Mouse (Mus musculus) adrenal gland, postnatal 25 days (tissue): ENCODE results near the gene Birc2. TPM values are rescaled to one million over a fixed set of nuclear protein-coding genes. Genes with fewer than 3 reads are reported as not detected.
"Not testable (repeated sequence)": the region's sequence is repeated elsewhere in the genome, so short reads cannot be mapped to it uniquely, and the experiment has no call there.

ENCODE experiments used
- DNase-seq: peaks from one replicate; pipeline ENCODE4 v3.0.0; 2021; ENCODE audit warnings: mixed read lengths
- long read RNA-seq: library from polyadenylated mRNA; stranded (forward); transcript quantifications from one replicate; pipeline ENCODE4 v2.0.0, GENCODE M21; 2021
- total RNA-seq: library from RNA; stranded (reverse); gene quantifications from 2 replicates; pipeline ENCODE4 v1.2.3, GENCODE M21; 2021

Gene Birc2
- 59.7 and 72.9 TPM in 2 replicates for total RNA-seq
- long read RNA-seq, transcript Birc2-204 (8 exons, 3,331 nt): major isoform, 36 of 76 reads
- long read RNA-seq, transcript Birc2-202 (7 exons, 3,130 nt): minor isoform, 18 of 76 reads
- long read RNA-seq, partial matches to known transcripts: 2 of 76 reads
- long read RNA-seq, other reads (novel, unspliced or antisense): 19 of 76 reads

DNA sequence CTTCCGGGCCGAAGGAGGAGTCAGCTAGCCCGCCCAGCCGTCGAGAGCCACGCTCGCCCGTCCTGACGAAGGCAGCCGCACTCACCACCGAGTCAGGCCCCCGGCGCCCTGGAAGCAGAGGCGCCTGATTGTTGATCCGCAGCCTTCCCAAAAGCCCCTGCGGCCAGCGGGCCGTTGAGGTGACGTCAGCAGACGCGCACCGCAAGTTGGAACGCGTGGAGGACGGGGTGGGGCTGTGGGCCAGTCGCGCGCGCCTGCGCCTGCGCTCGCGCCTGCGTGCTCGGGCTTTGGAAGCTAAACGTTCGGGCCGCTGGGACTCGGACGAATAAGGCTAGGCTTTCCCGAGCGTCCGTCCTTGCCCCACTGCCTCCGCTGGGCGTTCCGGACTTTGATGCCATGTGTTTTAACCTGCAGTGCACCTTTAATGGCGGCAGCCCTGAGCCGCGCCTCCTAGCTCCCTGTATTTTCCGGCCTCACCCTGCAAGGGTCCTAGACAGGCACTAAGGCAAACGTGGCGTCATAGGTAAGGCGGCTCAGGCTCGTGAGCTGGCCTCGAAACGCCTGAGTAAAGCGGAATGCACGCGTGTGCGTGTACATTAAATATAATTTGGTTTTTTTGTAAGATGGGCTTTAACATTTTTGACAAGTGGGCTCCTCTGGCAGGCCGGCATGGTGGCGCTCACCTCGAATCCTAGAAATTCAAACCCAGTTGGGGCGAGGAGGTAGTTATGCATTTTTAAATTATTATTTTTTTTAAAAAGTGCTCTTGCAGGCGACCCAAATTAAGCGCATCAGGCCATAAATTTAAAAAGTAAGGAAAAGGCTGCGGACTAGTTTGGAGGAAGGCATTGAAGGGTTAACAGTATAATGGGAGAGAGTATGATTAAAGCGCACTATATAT is at the start of gene Birc2:
Gene Birc2 (minus strand): TSS at position 160 of the 901 bp plus-strand sequence.
- peak; percentile 95 for DNase-seq

DNA sequence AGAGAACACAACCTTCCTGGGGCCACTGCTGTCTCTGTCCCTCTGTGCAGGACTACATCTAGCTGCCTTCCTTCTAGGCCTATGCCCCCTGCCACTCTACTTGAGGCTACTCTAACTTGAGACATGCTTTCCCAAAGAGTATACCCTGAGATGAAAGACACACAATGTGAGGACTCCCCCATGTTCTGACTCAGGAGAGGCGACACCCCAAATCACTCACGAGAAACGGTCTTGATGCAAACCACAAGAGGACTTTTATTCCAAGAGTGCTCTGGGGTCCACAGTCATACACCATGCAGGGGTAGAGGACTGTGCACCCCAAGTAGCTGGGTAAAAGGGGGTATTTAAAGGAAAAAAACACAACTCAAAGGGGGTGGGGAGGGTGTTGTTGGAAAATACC is 47.5 kb upstream of the Birc2 start:
- DNase-seq: no peak

DNA sequence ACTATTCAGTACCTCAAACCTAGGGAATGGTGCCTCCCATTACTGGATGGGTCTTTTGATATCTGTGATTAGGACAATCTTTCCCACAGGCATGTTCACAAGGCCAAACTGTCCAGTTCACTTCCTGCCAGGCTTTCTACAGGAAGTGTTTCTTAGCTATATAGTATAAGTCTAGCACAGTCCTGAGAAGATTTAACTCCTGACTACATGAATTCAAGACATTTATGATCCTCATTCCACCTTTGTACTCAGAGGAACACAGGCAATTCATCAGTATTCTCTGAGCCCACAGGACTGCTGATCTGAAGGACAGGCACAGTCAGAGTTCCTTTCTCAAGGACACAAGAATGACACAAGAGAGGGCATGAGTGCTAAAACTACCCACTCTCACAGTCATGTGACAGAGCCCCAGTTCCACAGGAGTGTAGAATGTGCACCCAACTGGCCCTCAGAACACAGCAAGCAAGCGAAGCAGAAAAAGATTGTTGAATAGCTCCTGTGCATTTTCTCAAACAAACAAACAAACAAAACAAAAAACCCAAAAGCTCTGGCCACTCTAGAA is 45.5 kb upstream of the Birc2 start:
- no peak for DNase-seq

DNA sequence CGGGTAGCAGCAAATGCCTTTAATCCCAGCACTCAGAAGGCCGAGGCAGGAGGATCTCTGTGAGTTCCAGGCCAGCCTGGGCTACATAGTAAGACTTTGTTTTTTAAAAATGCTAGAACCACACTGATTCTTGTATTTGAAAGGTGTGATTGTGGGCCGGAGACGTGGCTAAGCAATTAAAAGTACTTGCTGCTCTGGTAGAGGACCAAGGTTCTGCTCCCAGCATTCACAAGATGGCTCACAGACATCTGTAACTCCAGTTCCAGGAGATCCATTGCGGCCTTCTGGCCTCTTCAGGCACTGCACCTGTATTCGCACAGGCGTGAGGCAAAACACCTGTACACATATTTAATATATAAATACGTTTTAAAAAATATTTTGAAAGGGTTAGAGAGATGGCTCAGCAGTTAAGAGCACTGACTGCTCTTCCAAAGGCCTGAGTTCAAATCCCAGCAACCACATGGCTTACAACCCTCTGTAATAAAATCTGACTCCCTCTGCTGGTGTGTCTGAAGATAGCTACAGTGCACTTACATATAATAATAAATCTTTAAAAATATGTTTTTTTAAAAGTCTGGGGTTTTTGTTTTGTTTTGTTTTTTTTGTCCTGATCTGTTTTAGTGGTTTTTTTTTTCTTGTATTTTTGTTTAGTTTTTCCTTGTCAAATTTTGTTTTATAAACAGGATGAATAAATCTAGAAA is 36.8 kb upstream of the Birc2 start:
- DNase-seq: no peak

DNA sequence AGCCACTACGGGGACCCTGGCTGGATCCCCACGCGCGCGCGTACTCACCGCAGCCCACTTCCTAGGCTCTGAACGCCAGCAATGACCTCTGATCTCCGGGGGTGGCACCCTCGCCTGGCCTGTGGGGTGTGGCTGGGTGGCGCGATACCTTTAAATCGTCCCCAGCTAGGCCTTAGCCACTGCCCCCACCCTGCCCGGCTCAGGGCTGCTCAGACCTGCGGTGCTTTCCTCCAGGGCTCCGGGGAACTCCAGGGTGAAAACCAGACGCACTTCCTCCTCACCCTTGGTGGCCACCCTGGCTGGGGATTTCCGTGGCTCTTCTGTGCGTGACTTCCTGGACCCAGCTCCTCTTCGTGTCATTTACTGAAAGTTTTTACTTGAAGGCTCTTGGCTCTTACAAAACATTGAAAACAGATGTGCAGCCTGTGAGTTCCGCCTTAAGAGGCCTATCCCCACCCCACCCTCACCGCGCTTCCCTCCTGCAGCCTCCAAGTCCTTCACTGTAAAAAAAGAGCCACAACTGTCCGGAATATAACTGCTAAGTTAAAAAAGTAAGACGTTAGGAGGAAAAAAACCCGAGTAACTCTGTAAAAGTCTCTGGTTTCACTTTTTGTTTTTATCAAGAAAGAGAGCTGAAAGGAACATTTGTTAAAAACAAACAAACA is 36.0 kb upstream of the Birc2 start, which contains the start of gene Birc3:
Gene Birc3 (minus strand): TSS at position 412 of the 665 bp plus-strand sequence.
- DNase-seq: peak; percentile 73

DNA sequence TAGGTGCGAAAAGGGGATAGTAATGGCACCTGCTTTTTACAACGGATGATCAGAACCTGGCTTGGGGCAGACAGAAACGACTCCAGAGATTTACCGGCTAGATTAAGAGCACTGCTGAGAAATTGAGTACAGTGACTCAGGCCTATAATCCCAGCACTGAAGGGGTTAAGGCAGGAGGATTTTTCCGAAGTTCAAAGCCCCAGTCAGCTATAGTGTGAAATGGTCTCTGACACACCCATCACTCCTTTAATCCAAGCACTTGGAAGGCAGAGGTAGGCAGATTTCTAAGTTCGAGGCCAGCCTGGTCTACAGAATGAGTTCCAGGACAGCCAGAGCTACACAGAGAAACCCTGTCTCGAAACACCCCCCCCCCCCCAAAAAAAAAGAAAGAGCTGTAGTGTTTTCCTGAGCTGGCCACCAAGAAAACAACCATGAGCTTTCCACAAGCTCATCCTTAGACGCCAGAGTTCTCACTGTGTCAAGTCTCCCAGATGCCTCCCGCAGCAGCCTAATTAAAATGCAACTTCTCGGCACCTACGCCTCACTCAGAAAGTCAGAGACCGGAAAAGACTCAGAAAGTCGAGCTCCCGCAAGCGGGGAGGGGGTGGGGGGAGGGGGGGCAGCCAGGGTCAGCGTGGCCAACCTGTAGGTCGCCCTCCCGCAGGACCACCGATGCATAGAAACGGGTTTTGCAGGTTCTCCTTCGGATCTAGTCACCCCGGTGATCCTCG is 35.3 kb upstream of the Birc2 start:
- DNase-seq: no peak

DNA sequence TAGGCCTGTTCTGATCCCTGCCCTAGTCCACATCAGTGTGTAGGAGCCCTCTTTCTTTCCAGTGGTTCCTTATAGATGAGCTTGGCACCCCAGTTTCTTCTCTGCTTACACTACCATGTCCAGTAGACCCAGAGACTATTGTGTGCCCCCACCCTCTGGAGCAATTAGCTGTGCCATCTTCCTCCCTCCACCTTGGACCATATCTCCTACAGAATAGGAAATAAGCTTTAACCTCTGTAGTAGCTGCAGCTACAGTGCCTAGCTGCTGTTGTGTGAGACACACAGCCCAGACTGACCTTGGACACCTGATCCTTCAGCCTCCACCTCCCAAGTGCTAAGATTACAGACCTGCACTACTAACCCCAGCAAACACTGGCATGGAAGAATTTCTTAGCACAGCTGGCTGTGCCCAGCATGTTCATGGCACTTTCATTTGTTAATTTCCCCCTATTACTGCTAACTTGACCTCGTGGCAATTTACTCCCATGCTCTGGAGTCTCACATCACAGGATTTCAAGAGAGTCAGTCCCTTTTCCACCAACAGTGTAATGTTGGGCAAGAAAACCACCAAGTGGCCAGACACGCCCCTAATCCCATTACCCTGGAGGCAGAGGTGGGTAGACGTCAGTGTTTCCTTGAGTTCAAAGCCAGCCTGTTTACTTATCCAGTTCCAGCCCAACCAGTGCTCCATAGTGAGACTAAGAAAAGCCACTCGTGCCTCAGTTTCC is 34.6 kb upstream of the Birc2 start:
- no peak for DNase-seq

DNA sequence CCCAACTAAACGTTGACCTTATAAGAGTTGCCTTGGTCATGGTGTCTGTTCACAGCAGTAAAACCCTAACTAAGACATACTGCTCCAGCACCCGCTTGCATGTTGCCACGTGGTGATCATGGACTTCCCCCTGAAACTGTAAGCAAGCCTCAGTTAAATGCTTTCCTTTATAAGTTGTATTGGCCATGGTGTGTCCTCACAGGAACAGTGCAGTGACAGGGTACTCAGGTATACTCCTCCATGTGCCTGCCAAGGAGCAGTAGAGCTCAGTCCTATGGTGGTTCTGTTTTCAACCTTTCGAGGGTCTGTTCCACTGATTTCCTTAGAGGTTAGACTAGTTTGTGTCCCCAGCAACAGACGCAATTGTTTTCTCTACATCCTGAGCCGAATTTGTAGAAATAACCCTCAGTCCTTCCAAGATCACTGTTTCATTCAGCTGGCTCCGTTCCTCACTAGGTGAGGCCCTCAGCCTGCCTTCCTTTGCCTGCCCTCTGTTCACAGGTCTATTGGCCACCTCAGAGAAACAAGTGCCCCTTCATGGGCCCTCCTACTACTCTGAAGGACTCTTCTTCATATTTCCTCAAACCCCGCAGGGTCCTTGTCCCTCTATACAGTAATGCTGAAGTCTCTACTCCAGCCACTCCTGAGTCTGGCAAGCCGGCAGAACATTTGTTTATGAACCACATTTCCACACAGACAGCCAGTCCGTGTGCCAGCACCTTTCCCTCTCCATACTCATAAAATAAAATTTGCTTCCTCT is 33.9 kb upstream of the Birc2 start:
- no peak for DNase-seq

DNA sequence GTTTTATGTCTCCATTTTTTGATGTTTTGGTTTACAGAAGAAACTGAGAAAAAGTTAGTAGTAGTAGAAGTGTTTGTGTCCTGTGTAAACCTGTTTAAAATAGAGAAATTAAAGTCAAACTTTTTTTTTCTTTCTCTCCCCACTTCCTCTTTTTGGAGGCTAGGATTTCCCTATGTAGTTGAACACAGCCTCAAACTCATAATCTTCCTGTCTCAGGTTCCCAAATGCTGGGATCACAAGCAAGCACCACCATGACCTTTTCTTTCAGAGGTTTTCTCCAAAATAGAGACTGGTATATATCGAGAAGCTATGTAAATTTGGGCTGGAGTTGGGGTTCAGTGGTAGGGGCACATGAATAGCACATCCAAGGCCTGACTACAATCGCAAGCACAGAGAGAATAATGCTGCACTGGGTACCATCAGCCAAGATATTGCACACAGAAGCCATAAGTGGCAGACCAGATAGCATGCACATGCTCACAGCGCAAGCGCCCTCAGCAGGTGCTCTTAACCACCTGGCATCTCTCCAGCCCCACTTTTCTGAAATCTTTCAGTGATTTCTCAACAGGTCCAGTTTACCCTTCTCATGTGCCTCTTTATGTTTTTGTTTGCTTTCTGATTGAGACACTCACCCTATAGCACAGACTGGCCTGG is 32.1 kb upstream of the Birc2 start:
- no peak for DNase-seq

DNA sequence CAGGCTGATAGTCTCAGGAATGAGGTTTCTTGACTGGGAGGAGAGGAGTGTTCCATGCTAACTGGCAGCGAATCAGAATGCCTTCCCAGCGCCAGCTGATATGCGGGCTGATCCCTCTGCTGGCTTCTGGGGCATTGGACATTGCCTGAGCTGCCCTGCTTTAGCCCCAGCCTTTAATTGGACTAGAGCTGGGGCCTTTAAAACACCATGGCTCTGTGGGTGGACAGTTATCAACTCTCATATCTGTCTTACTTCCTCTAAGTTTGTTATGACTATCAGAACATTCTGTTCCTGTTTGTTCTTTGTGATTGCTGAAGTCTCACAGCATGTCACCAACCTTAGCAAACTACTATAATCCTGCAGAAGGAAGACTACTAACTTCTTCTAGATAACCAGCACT is 31.1 kb upstream of the Birc2 start:
- no peak for DNase-seq

DNA sequence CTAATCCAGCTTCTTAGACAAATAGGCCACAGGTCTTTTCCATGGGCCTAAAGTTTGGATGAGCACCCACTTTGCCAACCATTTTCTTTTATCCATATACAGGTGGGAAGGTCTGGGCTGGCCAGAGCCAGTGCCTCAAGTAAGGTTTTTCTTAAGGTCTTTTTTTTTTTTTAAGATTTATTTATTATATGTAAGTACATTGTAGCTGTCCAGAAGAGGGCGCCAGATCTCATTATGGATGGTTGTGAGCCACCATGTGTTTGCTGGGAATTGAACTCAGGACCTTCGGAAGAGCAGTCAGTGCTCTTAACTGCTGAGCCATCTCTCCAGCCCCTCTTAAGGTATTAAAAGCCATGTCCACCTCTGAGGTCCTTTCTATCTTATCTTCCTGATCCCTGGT is 30.1 kb upstream of the Birc2 start:
- DNase-seq: not testable (repeated sequence)

DNA sequence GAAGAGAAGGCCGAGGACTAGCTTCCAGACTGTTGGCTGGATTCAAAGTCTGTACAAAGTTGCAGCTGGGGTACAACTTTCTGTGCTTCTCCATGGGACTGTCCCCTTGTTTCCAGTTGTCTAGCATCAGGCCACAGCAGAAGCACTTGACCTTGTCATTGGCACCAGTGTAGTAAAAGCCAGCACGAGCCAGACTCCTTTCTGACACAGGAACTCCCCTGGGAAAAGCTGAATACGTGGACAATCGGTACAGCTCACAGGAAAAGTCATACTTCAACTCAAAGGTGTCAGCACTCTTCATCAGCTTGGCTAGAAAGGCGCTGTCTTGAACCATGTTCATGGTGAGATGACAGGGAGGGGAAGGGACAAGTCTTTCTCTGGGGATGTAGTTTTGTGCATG is 24.1 kb upstream of the Birc2 start:
- DNase-seq: no peak

DNA sequence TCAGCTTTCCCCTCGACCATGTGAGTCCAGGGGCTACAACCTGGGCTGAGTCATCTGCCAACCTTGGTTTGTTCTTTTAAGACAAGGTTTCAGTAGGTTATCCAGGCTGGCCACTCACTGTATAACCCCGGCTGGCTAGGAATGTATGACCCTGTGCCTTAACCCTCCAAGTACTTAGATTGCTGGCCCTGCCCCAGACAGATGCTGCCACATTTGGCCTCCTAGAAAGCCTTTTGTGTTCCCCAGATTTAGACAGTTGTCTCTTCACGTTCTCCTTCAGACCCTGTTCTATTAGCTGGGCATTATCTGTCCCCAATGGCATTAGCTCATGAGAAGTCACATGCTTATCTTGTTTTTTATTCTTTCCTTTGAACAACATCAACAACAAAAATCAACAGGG is 19.0 kb upstream of the Birc2 start:
- no peak for DNase-seq

DNA sequence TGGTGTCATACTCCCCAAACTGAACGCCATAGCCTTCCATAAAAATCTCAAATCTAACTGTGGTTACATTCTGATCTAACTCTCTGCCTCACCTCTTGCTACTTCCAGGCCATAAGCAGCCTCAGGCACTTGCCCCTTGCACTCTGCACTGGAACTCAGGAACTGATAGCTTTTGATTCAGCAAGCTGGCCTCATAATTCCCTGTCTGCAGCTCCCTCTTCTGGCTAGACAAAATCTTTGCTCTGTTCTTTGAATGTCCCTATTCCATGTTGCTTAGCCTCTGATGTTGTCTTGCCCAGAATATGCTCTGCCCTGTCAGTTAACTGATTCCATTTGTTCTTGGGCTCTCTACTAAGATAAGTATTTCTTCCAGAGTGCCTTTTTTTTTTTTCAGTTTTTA is 18.5 kb upstream of the Birc2 start:
- DNase-seq: no peak

DNA sequence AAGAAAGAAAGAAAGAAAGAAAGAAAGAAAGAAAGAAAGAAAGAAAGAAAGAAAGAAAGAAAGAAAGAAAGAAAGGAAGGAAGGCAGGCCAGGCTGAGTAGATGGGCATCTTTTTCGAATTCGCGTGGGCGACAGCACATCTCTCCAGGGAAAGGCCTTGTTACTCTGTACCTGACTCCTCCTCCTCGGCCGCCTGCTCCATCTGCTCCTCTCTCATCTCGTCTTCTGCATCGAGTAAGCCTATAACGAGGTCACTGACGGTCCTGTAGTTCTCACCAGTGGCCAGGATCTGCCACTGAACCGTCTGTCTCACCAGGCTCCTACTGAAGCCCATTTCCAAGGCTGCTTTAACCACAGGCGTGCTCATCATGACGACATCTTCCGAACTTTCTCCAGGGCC is 17.3 kb upstream of the Birc2 start:
- DNase-seq: not testable (repeated sequence)

DNA sequence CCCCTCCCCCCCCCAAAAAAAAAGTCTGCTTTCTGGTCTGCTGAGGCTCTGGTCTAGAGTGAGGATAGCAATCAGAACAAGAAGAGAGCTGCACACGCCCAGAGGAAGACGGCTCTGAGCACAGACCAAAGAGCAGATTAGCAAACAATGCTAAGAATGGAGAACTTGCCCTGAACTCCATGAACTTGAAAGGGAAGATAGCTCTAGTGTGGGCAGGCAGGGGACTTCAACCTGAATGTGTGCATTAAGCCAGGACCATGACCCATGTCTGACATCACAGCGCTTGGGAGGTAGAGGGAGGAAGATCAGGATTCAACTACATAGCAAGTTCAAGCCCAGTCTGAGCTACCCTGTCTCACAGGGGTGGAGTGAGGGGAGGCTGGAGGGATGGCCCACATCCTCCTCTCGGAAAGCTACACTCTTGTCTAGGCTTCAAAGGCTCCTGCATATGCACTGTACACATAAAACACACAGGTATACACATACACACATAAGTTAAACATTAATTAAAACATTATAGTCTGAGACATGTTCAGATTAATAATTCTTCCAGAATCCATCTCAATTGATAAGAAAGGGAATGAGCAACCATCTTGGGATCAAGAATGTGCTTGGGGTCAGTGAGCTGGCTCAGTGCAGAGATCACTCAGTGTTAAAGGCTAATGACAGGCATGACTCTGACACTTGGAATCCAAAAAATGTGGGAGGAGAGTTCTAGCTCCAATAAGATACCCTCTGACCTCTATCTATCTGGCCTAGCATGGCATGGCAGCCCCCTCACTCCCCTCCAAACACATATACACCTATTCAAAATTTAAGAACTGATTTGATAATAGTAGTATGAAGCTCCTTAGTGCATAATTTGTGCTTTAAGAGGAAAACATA is 15.7 kb upstream of the Birc2 start:
- DNase-seq: no peak

DNA sequence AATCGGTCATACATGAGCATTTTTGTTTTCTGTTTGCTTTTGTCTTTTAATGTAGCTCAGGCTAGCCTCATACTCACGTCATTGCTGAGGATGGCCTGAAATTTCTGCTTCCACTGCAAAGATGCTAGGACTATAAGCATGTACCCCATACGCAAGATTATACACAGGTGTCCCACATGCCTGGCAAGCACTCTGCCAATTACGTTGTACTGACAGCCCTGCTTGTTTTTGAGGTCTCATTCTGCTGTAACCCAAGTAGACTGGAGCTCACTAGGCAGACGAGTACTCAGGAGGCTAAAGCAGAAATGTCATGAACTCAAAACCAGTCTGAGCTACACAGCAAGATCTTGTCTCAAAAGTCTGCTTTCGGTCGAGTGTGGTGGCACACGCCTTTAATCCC is 15.0 kb upstream of the Birc2 start:
- DNase-seq: no peak

DNA sequence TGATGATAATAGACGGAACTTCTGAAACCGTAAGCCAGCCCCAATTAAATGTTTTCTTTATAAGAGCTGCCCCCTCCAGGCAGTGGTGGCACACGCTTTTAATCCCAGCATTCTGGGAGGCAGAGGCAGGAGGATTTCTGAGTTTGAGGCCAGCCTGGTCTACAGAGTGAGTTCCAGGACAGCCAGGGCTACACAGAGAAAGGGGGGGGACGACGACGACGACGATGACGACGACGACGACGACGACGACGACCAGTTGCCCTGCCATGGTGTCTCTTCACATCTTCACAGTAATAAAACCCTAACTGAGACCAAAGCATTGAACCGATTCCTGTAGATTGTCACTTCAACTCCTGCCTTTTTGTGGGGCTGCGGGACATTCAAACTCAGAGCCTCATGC is 11.3 kb upstream of the Birc2 start:
- DNase-seq: no peak
